Comparison of ENCODE assay signal across 9 mouse cellular contexts in the genomic region with DNA sequence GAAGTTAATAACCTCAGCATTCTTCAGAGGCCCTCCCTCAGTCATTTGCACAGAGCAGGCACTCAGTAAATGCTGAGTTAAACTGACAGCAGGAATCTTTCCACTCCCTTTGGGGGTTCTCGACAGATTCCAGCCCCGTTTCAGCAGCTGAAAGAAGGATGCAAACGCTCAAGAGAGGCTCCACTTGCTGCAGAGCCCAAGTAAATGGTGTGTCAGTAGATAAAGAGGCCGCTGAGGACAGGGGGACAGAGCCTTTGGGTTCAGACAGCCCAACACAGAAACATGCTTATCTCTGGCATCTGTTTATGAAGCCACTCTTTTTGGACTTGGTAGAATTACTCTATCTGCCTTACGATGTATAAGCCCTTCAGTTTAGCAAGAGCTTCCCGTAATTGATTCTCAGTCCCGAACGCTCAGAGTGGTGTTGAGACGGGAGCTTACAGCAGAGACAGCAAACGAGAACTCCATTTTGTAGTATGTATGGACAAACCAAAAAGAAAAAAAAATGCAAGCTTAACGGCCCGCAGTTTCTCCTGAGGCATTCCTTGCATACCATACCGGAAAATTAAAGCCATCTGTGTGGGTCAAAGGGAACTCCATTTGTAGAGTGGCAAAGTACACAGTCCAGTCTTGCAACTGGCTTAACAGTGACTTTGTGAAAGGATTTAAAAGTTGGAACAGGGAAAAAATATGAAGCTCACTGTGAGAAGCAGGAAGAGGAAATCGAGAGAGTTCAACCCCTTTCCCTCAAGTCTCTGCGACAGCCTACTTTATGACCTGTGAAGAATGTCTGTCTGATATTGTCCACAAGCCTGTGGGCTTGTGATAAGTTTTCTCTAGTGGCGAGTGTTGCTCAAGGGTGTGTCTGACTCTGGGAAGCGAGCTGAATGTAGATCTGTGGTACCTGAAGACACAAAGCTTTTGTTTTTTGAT. TPM values are rescaled to one million over a fixed set of nuclear protein-coding genes. Genes with fewer than 3 reads are reported as not detected.
DNase-seq lines count a peak whose midpoint lies in the region; ATAC-seq lines count a peak whose summit lies in the region.
"Had no signal": no experiment of that assay in that cellular context is flagged by ENCODE, and none has a peak within 500 bp of the region (broad histone marks: within the 10 kb centered on the region; RNA-seq: fewer than 3 reads in every experiment).

No protein-coding gene starts in this region.

- H3K36me3 ChIP-seq in hindbrain, embryonic 11.5 days (ENCODE audit: control insufficient read depth, insufficient read depth, low read length): no peaks in the 10 kb centered on the region
- no peaks in the 10 kb centered on the region for H3K36me3 ChIP-seq in hindbrain, embryonic 13.5 days
- no peaks in the 10 kb centered on the region for H3K36me3 ChIP-seq in heart, embryonic 11.5 days (ENCODE audit: control insufficient read depth, insufficient read depth, low read length)
- no peaks in the 10 kb centered on the region for H3K36me3 ChIP-seq in neural tube, embryonic 13.5 days

- H3K27ac ChIP-seq in hindbrain, embryonic 11.5 days (ENCODE audit: low read depth, low read length): peak overlapping the region; percentile 5
- H3K27ac ChIP-seq in hindbrain, embryonic 13.5 days: no peak overlapping the region; the same call in 1 of the 2 replicates
- H3K27ac ChIP-seq in heart, embryonic 11.5 days (ENCODE audit: low read depth, low read length): peak overlapping the region; percentile 89
- H3K27ac ChIP-seq in neural tube, embryonic 13.5 days (replicated peaks): peak overlapping the region; percentile 46; the same call in 1 of the 2 replicates

- no peaks in the 10 kb centered on the region for H3K27me3 ChIP-seq in hindbrain, embryonic 11.5 days (ENCODE audit: control insufficient read depth, insufficient read depth, low read length)
- no peaks in the 10 kb centered on the region for H3K27me3 ChIP-seq in hindbrain, embryonic 13.5 days
- H3K27me3 ChIP-seq in heart, embryonic 11.5 days (ENCODE audit: control insufficient read depth, insufficient read depth, low read length): no peaks in the 10 kb centered on the region
- no peaks in the 10 kb centered on the region for H3K27me3 ChIP-seq in neural tube, embryonic 13.5 days

- DNase-seq in hindbrain, embryonic 11.5 days (ENCODE audit: low spot score): peak; percentile 52
- peak; percentile 17 to 54 for DNase-seq in kidney, postnatal 36 days
- DNase-seq in urinary bladder, postnatal 4 days (ENCODE audit: low spot score in 2 of 2): no peak
- DNase-seq in testis, postnatal 10 days (ENCODE audit: low spot score): no peak
- DNase-seq: layer of hippocampus, postnatal 36 days had no signal

- no peaks in the 10 kb centered on the region for H3K4me1 ChIP-seq in hindbrain, embryonic 11.5 days (replicated peaks; ENCODE audit: control insufficient read depth, insufficient read depth, low read length)
- peaks cover 4% of the 10 kb centered on the region; the same call in 1 of the 2 replicates for H3K4me1 ChIP-seq in hindbrain, embryonic 13.5 days (replicated peaks)
- peaks cover 44% of the 10 kb centered on the region for H3K4me1 ChIP-seq in heart, embryonic 11.5 days (ENCODE audit: control insufficient read depth, insufficient read depth, low read length)
- H3K4me1 ChIP-seq in neural tube, embryonic 13.5 days (replicated peaks): peaks cover 3% of the 10 kb centered on the region; the same call in 1 of the 2 replicates

- ATAC-seq in hindbrain, embryonic 11.5 days (ENCODE audit: low FRiP score): no peak
- no peak for ATAC-seq in hindbrain, embryonic 13.5 days (ENCODE audit: low FRiP score)
- ATAC-seq in heart, embryonic 11.5 days (replicated peaks; ENCODE audit: insufficient number of reproducible peaks, low FRiP score, low TSS enrichment): no peak
- ATAC-seq in neural tube, embryonic 13.5 days (ENCODE audit: low read depth): no peak
- ATAC-seq in activated CD4-positive, CD25-positive, alpha-beta regulatory T cell, adult 4 months: no peak

- H3K4me2 ChIP-seq in hindbrain, embryonic 11.5 days (replicated peaks; ENCODE audit: low read depth, low read length): no peak overlapping the region
- H3K4me2 ChIP-seq in hindbrain, embryonic 13.5 days: no peak overlapping the region
- peak overlapping the region; percentile 42 for H3K4me2 ChIP-seq in heart, embryonic 11.5 days
- no peak overlapping the region for H3K4me2 ChIP-seq in neural tube, embryonic 13.5 days

- 58% methylated on average over 17 of the region's 17 CpGs for WGBS in hindbrain, embryonic 11.5 days
- 70% methylated on average over 17 of the region's 17 CpGs for WGBS in hindbrain, embryonic 13.5 days
- 18% methylated on average over 17 of the region's 17 CpGs for whole genome bisulfite sequencing in heart, embryonic 11.5 days (ENCODE audit: insufficient replicate concordance)
- WGBS in neural tube, embryonic 13.5 days: 59% methylated on average over 17 of the region's 17 CpGs

- H3K9me3 ChIP-seq in hindbrain, embryonic 11.5 days (ENCODE audit: control insufficient read depth, low read length): no peaks in the 10 kb centered on the region
- H3K9me3 ChIP-seq in hindbrain, embryonic 13.5 days: no peaks in the 10 kb centered on the region
- no peaks in the 10 kb centered on the region for H3K9me3 ChIP-seq in heart, embryonic 11.5 days (replicated peaks; ENCODE audit: control insufficient read depth, low read length)
- H3K9me3 ChIP-seq in neural tube, embryonic 13.5 days: no peaks in the 10 kb centered on the region

- no peak overlapping the region for H3K4me3 ChIP-seq in hindbrain, embryonic 11.5 days (ENCODE audit: low read depth, low read length)
- H3K4me3 ChIP-seq in hindbrain, embryonic 13.5 days: no peak overlapping the region
- H3K4me3 ChIP-seq in heart, embryonic 11.5 days (ENCODE audit: low read depth, low read length): no peak overlapping the region
- H3K4me3 ChIP-seq in neural tube, embryonic 13.5 days: no peak overlapping the region

- no peak overlapping the region for H3K9ac ChIP-seq in hindbrain, embryonic 11.5 days (ENCODE audit: low read depth, low read length)
- H3K9ac ChIP-seq in hindbrain, embryonic 13.5 days: no peak overlapping the region
- H3K9ac ChIP-seq in heart, embryonic 11.5 days (ENCODE audit: low read depth, low read length): 0 out of 2 replicates have a peak overlapping the region, but pooled peaks have one; percentile 0
- no peak overlapping the region for H3K9ac ChIP-seq in neural tube, embryonic 13.5 days

RNA-seq across cellular contexts. Expression of gene Slc38a4, which starts 55.2 kb away (rescaled TPM):
- polyA plus RNA-seq in hindbrain, embryonic 11.5 days (2014; fragmentation: Nextera tagmentation; extraction: Ambion mirVana): 36.3 and 39.7 TPM in 2 replicates
- polyA plus RNA-seq in hindbrain, embryonic 13.5 days (2015; fragmentation: Nextera tagmentation; extraction: Ambion mirVana): 5.1 and 6.2 TPM in 2 replicates
- 177 and 185 TPM in 2 replicates for polyA plus RNA-seq in heart, embryonic 11.5 days (2014; fragmentation: Nextera tagmentation; extraction: Ambion mirVana)
- 8.5 and 14.1 TPM in 2 replicates for polyA plus RNA-seq in neural tube, embryonic 13.5 days (2015; fragmentation: Nextera tagmentation; extraction: Ambion mirVana)
- not detected for polyA plus RNA-seq in activated CD4-positive, CD25-positive, alpha-beta regulatory T cell, adult 4 months (2017; shearing (Covaris generic))

Comparison
In these comparisons a context has a peak if more than half of its experiments do, and no peak if none do; other contexts are left out.
1. DNase-seq: peak in hindbrain, embryonic 11.5 days (single experiment) and kidney, postnatal 36 days (2 of 2); none in urinary bladder, postnatal 4 days (0 of 2) and testis, postnatal 10 days (single experiment).